Comparison of ENCODE assay signal across 8 mouse cellular contexts in the genomic region with DNA sequence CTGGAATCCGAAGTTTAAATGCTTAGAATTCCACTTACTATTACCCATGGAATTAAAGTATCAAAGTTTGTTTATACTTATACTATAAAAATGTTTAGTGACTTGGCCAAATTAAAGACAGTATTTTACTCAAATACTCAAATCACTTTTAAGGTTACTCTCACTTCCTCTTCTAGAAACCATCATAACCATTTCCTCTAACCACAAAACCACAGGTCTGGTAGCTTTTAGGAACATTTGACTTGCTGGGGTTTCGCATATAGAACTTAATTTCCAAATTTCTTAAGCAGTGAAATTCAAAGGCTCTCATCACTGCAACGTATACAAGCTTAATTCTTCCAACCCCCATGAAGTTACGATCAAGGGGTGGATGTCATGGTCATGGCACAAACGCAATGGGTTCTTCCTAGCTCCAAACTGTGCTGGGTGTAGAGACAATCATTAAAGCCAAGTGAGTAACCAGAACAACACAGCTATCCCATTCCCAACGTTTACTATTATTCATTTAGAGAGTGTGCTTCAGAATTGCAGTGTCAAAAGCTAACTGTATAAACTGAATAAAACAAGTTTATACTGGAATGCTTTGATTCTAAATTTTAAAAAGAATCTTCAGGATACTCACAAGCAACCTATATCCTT. TPM values are rescaled to one million over a fixed set of nuclear protein-coding genes. Genes with fewer than 3 reads are reported as not detected.
DNase-seq lines count a peak whose midpoint lies in the region; ATAC-seq lines count a peak whose summit lies in the region.

No protein-coding gene starts in this region.

- 0 out of 2 replicates have a peak overlapping the region, but pooled peaks have one; percentile 35 for H3K9ac ChIP-seq in kidney, embryonic 16.5 days (replicated peaks; ENCODE audit: low read length)
- H3K9ac ChIP-seq in embryonic facial prominence, embryonic 12.5 days, result no peak overlapping the region
- 0 out of 2 replicates have a peak overlapping the region, but pooled peaks have one; percentile 33 for H3K9ac ChIP-seq in intestine, embryonic 16.5 days (ENCODE audit: low read depth, low read length)
- peak overlapping the region; percentile 46 for H3K9ac ChIP-seq in neural tube, embryonic 13.5 days

- ATAC-seq in kidney, embryonic 16.5 days (ENCODE audit: low FRiP score, low TSS enrichment), result no peak
- ATAC-seq in embryonic facial prominence, embryonic 12.5 days (ENCODE audit: insufficient number of reproducible peaks, insufficient read depth, low FRiP score, low TSS enrichment), result no peak
- no peak for ATAC-seq in intestine, embryonic 16.5 days
- no peak for ATAC-seq in neural tube, embryonic 13.5 days (ENCODE audit: low read depth)

- H3K27ac ChIP-seq in kidney, embryonic 16.5 days (ENCODE audit: low read length), result no peak overlapping the region; the same call in 1 of the 2 replicates
- no peak overlapping the region for H3K27ac ChIP-seq in embryonic facial prominence, embryonic 12.5 days
- no peak overlapping the region for H3K27ac ChIP-seq in intestine, embryonic 16.5 days (ENCODE audit: low read length)
- H3K27ac ChIP-seq in neural tube, embryonic 13.5 days (replicated peaks), result no peak overlapping the region

- intact Hi-C loops in left cerebral cortex, postnatal 25 days (cut with DNase I), result no loop called here
- intact Hi-C loops in left cerebral cortex, postnatal 4 days (cut with DNase I), result no loop called here

- H3K4me3 ChIP-seq in kidney, embryonic 16.5 days (ENCODE audit: low read length), result peak overlapping the region; percentile 37
- H3K4me3 ChIP-seq in embryonic facial prominence, embryonic 12.5 days, result peak overlapping the region; percentile 24; the same call in 1 of the 2 replicates
- peak overlapping the region; percentile 39 for H3K4me3 ChIP-seq in intestine, embryonic 16.5 days (ENCODE audit: low read length)
- H3K4me3 ChIP-seq in neural tube, embryonic 13.5 days, result peak overlapping the region; percentile 91

- 29% methylated on average over 6 of the region's 6 CpGs for whole genome bisulfite sequencing in kidney, embryonic 16.5 days
- 44% methylated on average over 6 of the region's 6 CpGs for WGBS in embryonic facial prominence, embryonic 12.5 days
- WGBS in intestine, embryonic 16.5 days, result 31% methylated on average over 6 of the region's 6 CpGs
- 44% methylated on average over 6 of the region's 6 CpGs for WGBS in neural tube, embryonic 13.5 days

- peak overlapping the region; percentile 70 for H3K4me2 ChIP-seq in kidney, embryonic 16.5 days (replicated peaks; ENCODE audit: low read depth, low read length)
- peak overlapping the region; percentile 63 for H3K4me2 ChIP-seq in embryonic facial prominence, embryonic 12.5 days (replicated peaks)
- H3K4me2 ChIP-seq in intestine, embryonic 16.5 days (ENCODE audit: low read depth, low read length), result peak overlapping the region; percentile 66
- peak overlapping the region; percentile 69 for H3K4me2 ChIP-seq in neural tube, embryonic 13.5 days

- H3K4me1 ChIP-seq in kidney, embryonic 16.5 days (ENCODE audit: insufficient read depth, low read length), result peaks cover 12% of the 10 kb centered on the region
- peaks cover 17% of the 10 kb centered on the region for H3K4me1 ChIP-seq in embryonic facial prominence, embryonic 12.5 days
- peaks cover 12% of the 10 kb centered on the region for H3K4me1 ChIP-seq in intestine, embryonic 16.5 days (ENCODE audit: control insufficient read depth, insufficient read depth, low read length)
- peaks cover 20% of the 10 kb centered on the region for H3K4me1 ChIP-seq in neural tube, embryonic 13.5 days (replicated peaks)

- H3K27me3 ChIP-seq in kidney, embryonic 16.5 days (ENCODE audit: insufficient read depth, low read length), result no peaks in the 10 kb centered on the region
- H3K27me3 ChIP-seq in embryonic facial prominence, embryonic 12.5 days, result no peaks in the 10 kb centered on the region
- no peaks in the 10 kb centered on the region for H3K27me3 ChIP-seq in intestine, embryonic 16.5 days (replicated peaks; ENCODE audit: control insufficient read depth, insufficient read depth, low read length)
- no peaks in the 10 kb centered on the region for H3K27me3 ChIP-seq in neural tube, embryonic 13.5 days

- no peaks in the 10 kb centered on the region; the same call in 1 of the 2 replicates for H3K9me3 ChIP-seq in kidney, embryonic 16.5 days (ENCODE audit: low read length)
- H3K9me3 ChIP-seq in embryonic facial prominence, embryonic 12.5 days, result no peaks in the 10 kb centered on the region
- H3K9me3 ChIP-seq in intestine, embryonic 16.5 days (ENCODE audit: control insufficient read depth, low read length), result no peaks in the 10 kb centered on the region
- no peaks in the 10 kb centered on the region for H3K9me3 ChIP-seq in neural tube, embryonic 13.5 days

- no peak for DNase-seq in kidney, postnatal 14 days
- no peak for DNase-seq in left cerebral cortex, postnatal 25 days (ENCODE audit: low spot score in 2 of 2)
- DNase-seq in left cerebral cortex, postnatal 4 days, result no peak
- no peak for DNase-seq in thymus, postnatal 10 days (ENCODE audit: low spot score in 2 of 2)

- H3K36me3 ChIP-seq in kidney, embryonic 16.5 days (ENCODE audit: insufficient read depth, low read length), result no peaks in the 10 kb centered on the region
- no peaks in the 10 kb centered on the region for H3K36me3 ChIP-seq in embryonic facial prominence, embryonic 12.5 days
- H3K36me3 ChIP-seq in intestine, embryonic 16.5 days (ENCODE audit: control insufficient read depth, insufficient read depth, low read length), result no peaks in the 10 kb centered on the region
- H3K36me3 ChIP-seq in neural tube, embryonic 13.5 days, result no peaks in the 10 kb centered on the region

RNA-seq across cellular contexts. Expression of a gene that starts 1.8 kb away (rescaled TPM):
- polyA plus RNA-seq in kidney, embryonic 16.5 days (2015; fragmentation: Nextera tagmentation; extraction: Ambion mirVana), result 44.4 and 60.9 TPM in 2 replicates
- 89.7 and 91.8 TPM in 2 replicates for polyA plus RNA-seq in embryonic facial prominence, embryonic 12.5 days (2016; fragmentation: Nextera tagmentation; extraction: Ambion mirVana)
- 26.1 and 30.5 TPM in 2 replicates for polyA plus RNA-seq in intestine, embryonic 16.5 days (2015; fragmentation: Nextera tagmentation; extraction: Ambion mirVana)
- polyA plus RNA-seq in neural tube, embryonic 13.5 days (2015; fragmentation: Nextera tagmentation; extraction: Ambion mirVana), result 90.5 and 104 TPM in 2 replicates
- total RNA-seq in left cerebral cortex, postnatal 25 days (2021), result 100 to 1,000 TPM; 415 to 417 TPM
- total RNA-seq in left cerebral cortex, postnatal 4 days (2021), result 100 to 1,000 TPM; 250 to 254 TPM

RNA-seq across cellular contexts. Expression of a gene that starts 37.5 kb away (rescaled TPM):
- polyA plus RNA-seq in kidney, embryonic 16.5 days (2015; fragmentation: Nextera tagmentation; extraction: Ambion mirVana), result 14.3 TPM in 2 replicates
- polyA plus RNA-seq in embryonic facial prominence, embryonic 12.5 days (2016; fragmentation: Nextera tagmentation; extraction: Ambion mirVana), result 18.2 and 20.9 TPM in 2 replicates
- 16.1 and 17.9 TPM in 2 replicates for polyA plus RNA-seq in intestine, embryonic 16.5 days (2015; fragmentation: Nextera tagmentation; extraction: Ambion mirVana)
- polyA plus RNA-seq in neural tube, embryonic 13.5 days (2015; fragmentation: Nextera tagmentation; extraction: Ambion mirVana), result 16.2 and 19.2 TPM in 2 replicates
- 10 to 100 TPM; 22.7 to 27.1 TPM for total RNA-seq in left cerebral cortex, postnatal 25 days (2021)
- total RNA-seq in left cerebral cortex, postnatal 4 days (2021), result 10 to 100 TPM; 19.0 to 23.7 TPM

RNA-seq across cellular contexts. Expression of a gene that starts 37.7 kb away (rescaled TPM):
- polyA plus RNA-seq in kidney, embryonic 16.5 days (2015; fragmentation: Nextera tagmentation; extraction: Ambion mirVana), result 50.3 and 55.0 TPM in 2 replicates
- polyA plus RNA-seq in embryonic facial prominence, embryonic 12.5 days (2016; fragmentation: Nextera tagmentation; extraction: Ambion mirVana), result 51.5 and 53.6 TPM in 2 replicates
- polyA plus RNA-seq in intestine, embryonic 16.5 days (2015; fragmentation: Nextera tagmentation; extraction: Ambion mirVana), result 33.3 and 38.8 TPM in 2 replicates
- 54.9 and 59.0 TPM in 2 replicates for polyA plus RNA-seq in neural tube, embryonic 13.5 days (2015; fragmentation: Nextera tagmentation; extraction: Ambion mirVana)
- total RNA-seq in left cerebral cortex, postnatal 25 days (2021), result 10 to 100 TPM; 16.2 to 16.4 TPM
- total RNA-seq in left cerebral cortex, postnatal 4 days (2021), result 10 to 100 TPM; 26.5 to 28.1 TPM

Comparison
In these comparisons a context has a peak if more than half of its experiments do, and no peak if none do; other contexts are left out.
1. H3K4me3 ChIP-seq: peak in every context shown above with its lines; median percentile 91 in neural tube, embryonic 13.5 days; 39 in intestine, embryonic 16.5 days; 37 in kidney, embryonic 16.5 days; 24 in embryonic facial prominence, embryonic 12.5 days.